Mouse (Mus musculus): ENCODE data around the gene Rps6ka2. TPM values are rescaled to one million over a fixed set of nuclear protein-coding genes. Genes with fewer than 3 reads are reported as not detected.
A peak's percentile ranks its signal among the peaks of the same experiment; 100 is the strongest.

Rps6ka2 gene
- total and polyA plus RNA-seq, 2 experiments from 2014 or later, result 15.4 to 38.9 TPM

DNA sequence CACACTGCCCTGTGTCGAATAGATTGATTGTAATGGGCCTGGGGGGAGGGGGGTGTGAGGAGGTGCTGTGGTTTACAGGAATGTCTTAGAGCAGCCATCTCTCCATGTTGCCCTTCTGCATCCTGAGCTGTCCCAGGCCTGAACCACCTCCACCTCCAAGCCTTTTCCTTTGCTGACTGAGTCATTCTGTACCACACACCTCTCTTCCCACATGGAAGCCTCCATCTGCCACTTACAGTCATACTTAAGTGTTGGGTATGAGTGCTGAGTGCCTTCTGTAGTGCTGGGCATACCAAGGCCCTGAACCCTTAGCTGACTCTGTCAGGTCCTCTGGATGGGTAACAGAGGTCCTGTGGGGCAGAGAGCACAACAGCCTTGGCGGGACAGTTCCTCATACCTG, 97.9 kb downstream of the Rps6ka2 start:
- Histone ChIP-seq H3K27me3 (ENCODE audit: insufficient read depth, low read length) (no peaks in the 10 kb centered on the region), H3K4me1 (ENCODE audit: insufficient read depth, low read length) (peaks cover 4% of the 10 kb centered on the region; the same call in 1 of the 2 replicates), H3K4me2 (ENCODE audit: low read depth, low read length) (no peak overlapping the region), H3K4me3 (ENCODE audit: low read length) (no peak overlapping the region), H3K9me3 (ENCODE audit: low read length) (no peaks in the 10 kb centered on the region), H3K9ac (replicated peaks; ENCODE audit: low read length) (no peak overlapping the region), H3K27ac (no peak overlapping the region), H3K36me3 (ENCODE audit: insufficient read depth, low read length) (no peaks in the 10 kb centered on the region)
- TF ChIP-seq CTCF (IDR thresholded peaks at IDR 0.05; ENCODE audit: low read depth), result no peak
- DNase-seq (ENCODE audit: low spot score) (no peak), ATAC-seq (no peak)
- 87% methylated on average over 2 of the region's 2 CpGs for WGBS

DNA sequence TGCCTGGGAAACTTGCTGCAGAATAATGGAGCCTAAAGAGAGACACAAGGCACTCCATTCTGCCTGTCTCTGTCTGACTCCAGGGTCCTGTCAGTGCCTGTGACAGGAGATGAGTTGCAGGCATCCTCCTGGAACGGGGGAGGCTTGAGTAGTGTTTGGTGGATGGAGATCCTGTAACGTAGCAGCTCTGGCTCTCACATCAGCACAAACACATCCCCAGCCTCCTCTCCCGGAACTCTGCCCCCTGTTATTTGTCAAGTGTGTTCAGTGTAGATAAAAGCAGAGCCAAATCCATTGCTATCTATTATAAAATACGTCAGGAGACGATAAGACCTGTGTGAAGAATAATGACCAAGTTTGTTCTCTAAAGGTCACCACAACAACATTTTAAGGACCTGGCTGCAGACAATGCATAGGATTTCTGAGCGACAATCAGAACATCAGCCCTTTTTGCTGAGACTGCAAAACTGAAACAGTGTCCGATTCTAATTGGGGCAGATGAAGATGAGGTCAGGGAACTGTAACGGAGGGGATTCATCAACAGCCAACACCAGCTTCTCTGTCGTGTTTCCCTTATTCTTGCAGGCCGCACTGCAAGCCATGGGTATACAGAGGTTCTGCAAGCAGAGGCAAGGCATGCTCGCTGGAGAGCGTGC, 99.4 kb downstream of the Rps6ka2 start:
- Histone ChIP-seq H3K9ac (replicated peaks; ENCODE audit: low read length) (no peak overlapping the region; the same call in 1 of the 2 replicates), H3K4me1 (ENCODE audit: insufficient read depth, low read length) (peaks cover 4% of the 10 kb centered on the region; the same call in 1 of the 2 replicates), H3K9me3 (ENCODE audit: low read length) (no peaks in the 10 kb centered on the region), H3K4me3 (ENCODE audit: low read length) (no peak overlapping the region), H3K27ac (no peak overlapping the region), H3K4me2 (ENCODE audit: low read depth, low read length) (no peak overlapping the region), H3K36me3 (ENCODE audit: insufficient read depth, low read length) (no peaks in the 10 kb centered on the region), H3K27me3 (ENCODE audit: insufficient read depth, low read length) (no peaks in the 10 kb centered on the region)
- ATAC-seq (no peak), DNase-seq (ENCODE audit: low spot score) (no peak)
- no peak for TF ChIP-seq CTCF (IDR thresholded peaks at IDR 0.05; ENCODE audit: low read depth)
- 57% methylated on average over 12 of the region's 12 CpGs for WGBS

DNA sequence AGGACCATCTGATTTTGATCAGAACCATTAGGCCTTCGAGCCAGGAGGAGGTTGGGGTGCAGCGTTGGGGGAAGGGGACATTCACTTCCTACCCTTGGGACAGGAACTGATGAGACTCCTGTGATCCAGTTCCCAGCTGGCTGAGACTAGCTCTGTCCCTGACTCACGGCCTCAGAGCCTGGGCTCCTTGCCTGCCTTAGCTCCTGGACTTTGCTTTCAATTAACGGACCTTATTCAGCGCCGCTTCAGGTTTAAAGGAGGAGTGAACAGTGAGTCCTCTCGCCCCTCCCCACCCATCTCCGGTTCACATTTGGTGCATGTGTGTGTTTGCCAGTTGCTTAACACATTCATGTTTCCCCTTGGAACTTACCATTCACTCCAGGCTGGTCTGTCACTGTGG, 100.6 kb downstream of the Rps6ka2 start:
- no peak overlapping the region for H3K4me3 ChIP-seq (ENCODE audit: low read length)
- no peak overlapping the region for H3K4me2 ChIP-seq (ENCODE audit: low read depth, low read length)
- TF ChIP-seq CTCF (IDR thresholded peaks at IDR 0.05; ENCODE audit: low read depth), result no peak
- no peak for ATAC-seq
- no peaks in the 10 kb centered on the region for H3K9me3 ChIP-seq (ENCODE audit: low read length)
- H3K4me1 ChIP-seq (ENCODE audit: insufficient read depth, low read length), result peaks cover 4% of the 10 kb centered on the region; the same call in 1 of the 2 replicates
- no peaks in the 10 kb centered on the region for H3K27me3 ChIP-seq (ENCODE audit: insufficient read depth, low read length)
- H3K9ac ChIP-seq (replicated peaks; ENCODE audit: low read length), result no peak overlapping the region
- H3K36me3 ChIP-seq (ENCODE audit: insufficient read depth, low read length), result no peaks in the 10 kb centered on the region
- WGBS, result 89% methylated on average over 8 of the region's 8 CpGs
- DNase-seq (ENCODE audit: low spot score), result no peak
- no peak overlapping the region for H3K27ac ChIP-seq

DNA sequence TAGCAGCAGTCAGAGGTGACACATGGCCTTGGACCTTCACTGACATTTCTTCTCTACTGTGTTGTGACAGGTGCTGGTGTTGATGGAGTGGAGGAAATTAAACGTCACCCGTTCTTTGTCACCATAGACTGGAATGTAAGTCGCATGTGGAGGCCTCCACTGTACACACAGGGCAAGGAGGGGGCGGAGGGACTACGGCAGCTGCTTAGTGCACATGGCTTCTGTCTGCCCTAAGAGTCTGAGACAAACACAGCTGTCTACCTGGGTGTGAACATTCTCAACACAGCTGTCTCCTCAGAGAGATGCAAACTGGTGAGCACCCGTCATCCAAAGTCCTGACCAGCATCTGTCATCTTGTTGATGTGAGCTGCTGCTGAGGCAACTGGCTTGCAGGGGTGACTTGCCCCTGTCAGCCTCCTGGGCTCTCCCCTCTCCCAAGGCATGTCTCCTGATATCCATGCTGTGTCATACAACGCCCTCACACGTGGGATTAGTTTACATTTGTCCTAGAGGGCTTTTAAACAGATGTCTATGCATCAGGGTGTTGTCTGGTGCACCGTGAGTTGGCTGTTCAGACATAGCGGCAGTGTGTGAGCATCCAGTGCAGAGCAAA, 101.7 kb downstream of the Rps6ka2 start:
- Histone ChIP-seq H3K4me1 (ENCODE audit: insufficient read depth, low read length) (peaks cover under 1% of the 10 kb centered on the region; the same call in 1 of the 2 replicates), H3K27ac (no peak overlapping the region), H3K4me2 (ENCODE audit: low read depth, low read length) (no peak overlapping the region), H3K36me3 (ENCODE audit: insufficient read depth, low read length) (no peaks in the 10 kb centered on the region), H3K9ac (replicated peaks; ENCODE audit: low read length) (no peak overlapping the region), H3K4me3 (ENCODE audit: low read length) (no peak overlapping the region), H3K9me3 (ENCODE audit: low read length) (no peaks in the 10 kb centered on the region), H3K27me3 (ENCODE audit: insufficient read depth, low read length) (no peaks in the 10 kb centered on the region)
- TF ChIP-seq CTCF (IDR thresholded peaks at IDR 0.05; ENCODE audit: low read depth), result no peak
- ATAC-seq (no peak), DNase-seq (ENCODE audit: low spot score) (no peak)
- WGBS, result 71% methylated on average over 10 of the region's 10 CpGs

DNA sequence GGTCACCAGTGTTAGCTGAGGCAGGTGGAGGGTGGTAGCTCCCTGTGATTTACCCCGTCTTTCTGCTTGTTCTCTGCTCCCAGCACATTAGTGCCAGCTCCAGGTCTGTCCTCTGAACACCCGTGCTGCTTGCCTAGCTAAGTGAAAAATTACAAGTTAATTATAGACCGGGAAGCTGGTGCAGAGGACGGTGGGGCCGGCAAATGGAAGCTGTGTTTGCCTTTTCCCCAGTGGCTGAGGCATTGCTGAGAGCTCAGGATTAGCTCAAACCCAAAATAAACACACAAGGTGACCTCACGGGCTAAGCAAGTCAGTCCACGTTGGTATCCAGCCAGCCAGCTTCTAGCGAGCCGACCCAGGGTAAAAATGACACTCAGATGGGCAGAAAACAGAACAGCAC, 103.1 kb downstream of the Rps6ka2 start:
- no peak for TF ChIP-seq CTCF (IDR thresholded peaks at IDR 0.05; ENCODE audit: low read depth)
- WGBS, result 48% methylated on average over 9 of the region's 9 CpGs
- Histone ChIP-seq H3K36me3 (ENCODE audit: insufficient read depth, low read length) (0 out of 2 replicates have a peak, but pooled peaks cover 5% of the 10 kb centered on the region), H3K4me1 (ENCODE audit: insufficient read depth, low read length) (no peaks in the 10 kb centered on the region; the same call in 1 of the 2 replicates), H3K9me3 (ENCODE audit: low read length) (no peaks in the 10 kb centered on the region), H3K27me3 (ENCODE audit: insufficient read depth, low read length) (no peaks in the 10 kb centered on the region), H3K4me3 (ENCODE audit: low read length) (no peak overlapping the region), H3K9ac (replicated peaks; ENCODE audit: low read length) (no peak overlapping the region), H3K27ac (0 out of 2 replicates have a peak overlapping the region, but pooled peaks have one; percentile 16), H3K4me2 (ENCODE audit: low read depth, low read length) (no peak overlapping the region)
- DNase-seq (ENCODE audit: low spot score), result peak; percentile 32
- ATAC-seq, result no peak

DNA sequence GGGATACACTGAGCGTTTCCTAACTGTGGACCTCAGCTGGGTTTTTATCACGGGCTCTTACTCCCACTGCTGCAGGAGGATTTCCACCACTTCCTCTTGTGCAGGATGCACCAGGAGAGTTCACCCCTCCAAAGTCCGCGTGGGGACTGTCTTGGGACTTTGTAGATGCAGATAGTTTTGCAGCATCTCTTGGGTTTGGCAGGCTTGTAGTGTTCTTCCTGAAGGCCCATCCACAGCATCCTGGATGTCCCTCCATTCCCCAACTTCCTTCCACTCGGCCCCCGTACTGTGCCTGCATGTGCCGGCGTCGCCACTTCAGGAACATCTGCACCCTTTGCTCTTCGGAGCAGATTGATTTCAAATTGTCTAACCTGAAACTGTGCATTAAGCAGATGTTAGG, 103.9 kb downstream of the Rps6ka2 start:
- ATAC-seq (no peak), DNase-seq (ENCODE audit: low spot score) (no peak)
- H3K4me3 ChIP-seq (ENCODE audit: low read length), result no peak overlapping the region
- H3K27me3 ChIP-seq (ENCODE audit: insufficient read depth, low read length), result no peaks in the 10 kb centered on the region
- H3K4me2 ChIP-seq (ENCODE audit: low read depth, low read length), result no peak overlapping the region
- no peak overlapping the region for H3K9ac ChIP-seq (replicated peaks; ENCODE audit: low read length)
- TF ChIP-seq CTCF (IDR thresholded peaks at IDR 0.05; ENCODE audit: low read depth), result no peak
- H3K9me3 ChIP-seq (ENCODE audit: low read length), result no peaks in the 10 kb centered on the region
- H3K4me1 ChIP-seq (ENCODE audit: insufficient read depth, low read length), result no peaks in the 10 kb centered on the region; the same call in 1 of the 2 replicates
- H3K27ac ChIP-seq, result no peak overlapping the region
- 0 out of 2 replicates have a peak, but pooled peaks cover 10% of the 10 kb centered on the region for H3K36me3 ChIP-seq (ENCODE audit: insufficient read depth, low read length)
- WGBS, result 90% methylated on average over 10 of the region's 10 CpGs
